Mouse (Mus musculus): ENCODE data around the gene Ublcp1. TPM values are rescaled to one million over a fixed set of nuclear protein-coding genes. Genes with fewer than 3 reads are reported as not detected.
A peak's percentile ranks its signal among the peaks of the same experiment; 100 is the strongest.

Ublcp1 gene
- 10 to 100 TPM; 36.4 to 42.3 TPM for total RNA-seq (2021)
- long read RNA-seq, experiment 1, transcript Ublcp1-201 (11 exons, 2,088 nt) = major isoform, 56 of 70 reads
- long read RNA-seq, experiment 1, partial matches to known transcripts = 5 of 70 reads
- long read RNA-seq, experiment 1, other reads (novel, unspliced or antisense) = 9 of 70 reads
- long read RNA-seq, experiment 2, transcript Ublcp1-201 (11 exons, 2,088 nt) = major isoform, 46 of 60 reads
- long read RNA-seq, experiment 2, partial matches to known transcripts = 2 of 60 reads
- long read RNA-seq, experiment 2, other reads (novel, unspliced or antisense) = 10 of 60 reads

DNA sequence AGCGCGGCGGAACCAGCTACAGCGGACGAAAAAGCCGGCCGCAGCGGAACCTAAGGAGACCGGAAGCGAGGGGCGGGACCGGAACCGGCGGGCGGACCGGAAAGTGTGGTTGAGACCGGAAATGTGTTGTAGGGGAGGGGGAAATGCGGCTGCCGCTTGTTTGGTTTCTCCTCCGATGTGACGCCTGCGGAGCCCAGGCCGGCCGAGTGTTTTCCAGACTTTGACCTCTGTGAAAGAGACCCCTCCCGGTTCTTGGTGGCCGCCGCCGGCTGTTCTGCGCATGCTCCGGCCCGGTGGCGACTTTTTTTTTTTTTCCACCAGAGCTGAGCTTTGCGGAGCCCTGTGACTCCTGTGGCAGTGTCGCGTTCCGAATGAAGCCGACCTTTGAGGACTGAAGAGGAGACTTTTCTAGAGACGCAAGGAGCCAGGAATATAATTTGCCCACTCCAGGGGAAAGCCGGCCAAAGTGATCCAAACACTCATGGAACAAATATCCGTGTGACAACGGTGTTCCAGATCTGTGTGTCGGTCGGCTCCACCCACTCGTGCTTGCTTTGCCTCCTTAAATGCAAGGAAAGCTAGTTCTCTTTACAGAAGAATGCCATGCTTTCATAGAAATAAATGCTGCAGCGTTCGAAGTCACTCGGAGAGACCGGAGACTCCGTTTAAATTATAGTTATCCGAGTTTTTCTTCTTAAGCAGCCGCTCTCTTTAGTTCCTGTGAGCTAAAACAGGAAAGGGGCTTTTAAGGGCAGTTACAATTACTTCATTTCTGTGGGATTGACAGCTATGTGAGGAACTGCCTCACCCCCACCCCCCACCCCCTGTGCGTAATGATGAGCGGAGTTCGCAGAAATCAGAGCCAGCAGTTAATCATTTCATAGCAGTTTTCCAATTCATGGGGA lies at the start of gene Ublcp1:
Gene Ublcp1 (minus strand): TSS at position 67 of the 905 bp plus-strand sequence.
- intact Hi-C loops (cut with DNase I) = loop anchor here (2.0 kb wide), 1 partner anchor 48 kb away; the partner anchor contains the start of gene Rnf145

DNA sequence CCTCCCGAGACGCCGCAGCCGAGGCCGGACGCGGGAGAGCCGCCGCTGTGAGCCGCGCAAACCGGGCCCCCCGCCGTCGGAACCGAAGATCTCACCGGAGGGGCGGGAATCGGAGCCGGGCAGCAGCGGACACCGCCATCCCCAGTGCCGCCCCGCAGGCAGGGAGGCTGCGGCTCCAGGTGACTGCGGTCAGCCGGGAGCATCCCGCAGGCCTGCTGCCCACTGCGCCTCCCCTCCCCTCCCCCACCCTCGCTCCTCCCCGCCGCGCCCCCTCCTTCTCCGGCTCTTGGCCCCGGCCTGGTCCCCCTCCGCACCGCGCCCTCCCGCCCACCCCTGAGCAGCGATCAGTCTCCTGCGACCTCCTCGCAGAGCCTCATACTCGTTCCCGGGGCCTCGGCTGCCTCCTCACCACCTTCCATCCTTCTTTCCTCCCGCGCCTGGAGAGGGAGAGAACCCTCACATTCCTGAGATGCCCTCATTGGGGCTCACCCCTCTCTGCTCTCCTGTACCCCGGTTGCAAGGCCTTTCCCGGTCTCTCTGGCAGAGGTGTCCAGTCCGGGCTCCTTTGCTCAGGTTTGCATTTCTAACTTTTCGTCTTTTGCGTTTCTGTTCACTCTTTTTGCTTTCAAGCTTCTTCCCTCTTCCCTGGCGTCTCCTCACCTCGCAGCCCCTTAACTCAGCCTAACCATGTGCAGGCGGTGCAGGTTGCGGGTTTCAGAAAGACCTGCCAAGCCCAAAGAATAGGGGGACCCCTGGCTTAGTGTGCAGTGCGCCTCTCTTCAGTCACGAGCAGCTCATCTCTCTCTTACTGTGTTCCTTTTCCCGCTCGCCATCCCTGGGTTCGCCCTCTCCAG lies 49.0 kb upstream of the Ublcp1 start:
- peak in 1 of 2 experiments; percentile 35 for DNase-seq (ENCODE audit: low spot score in 2 of 2)
- intact Hi-C loops (cut with DNase I) = loop anchor here (2.0 kb wide), 1 partner anchor 49 kb away; the partner anchor contains the start of gene Ublcp1

More for the DNA sequence above, at the start of gene Ublcp1:
- DNase-seq (ENCODE audit: low spot score in 2 of 2) = peak; percentile 94

DNA sequence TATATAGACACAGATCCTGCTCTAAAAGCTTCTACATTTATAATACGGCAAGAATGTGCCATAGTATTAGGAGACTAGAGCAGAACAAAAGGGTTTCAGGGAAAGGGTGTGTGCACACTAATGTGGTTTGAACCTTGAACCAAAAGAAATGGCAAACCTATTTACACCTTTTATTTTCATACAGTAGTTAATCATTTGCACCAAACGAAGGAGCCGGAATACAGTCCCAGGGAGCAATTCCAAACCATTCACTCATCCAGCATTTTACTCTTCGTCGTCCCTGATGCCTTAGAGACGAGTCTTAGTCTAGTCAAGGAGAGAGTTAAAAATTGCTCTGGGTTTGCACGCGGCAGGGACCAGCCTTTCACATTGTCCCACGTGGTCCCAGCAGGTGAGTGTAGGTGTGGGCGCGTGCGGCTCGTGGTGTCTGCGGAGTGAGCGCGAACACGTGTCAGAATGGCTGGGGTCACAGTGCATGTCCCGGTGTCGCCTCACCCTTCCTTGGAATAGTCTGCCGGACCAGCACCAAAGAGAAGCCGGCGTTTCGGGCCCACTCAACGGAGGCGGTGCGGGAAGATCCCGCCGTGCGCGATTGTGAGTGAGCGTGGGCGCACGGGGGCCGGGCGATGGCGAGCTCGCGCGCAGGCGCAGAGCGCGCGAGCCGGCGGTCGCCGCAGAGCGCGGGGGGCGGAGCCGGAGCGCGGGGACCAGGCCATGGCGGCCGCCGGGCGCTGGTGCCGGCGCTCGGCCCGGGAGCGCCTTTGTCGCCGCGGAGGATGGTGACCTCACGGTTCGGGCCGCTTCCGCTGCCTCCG lies 48.2 kb upstream of the Ublcp1 start, which contains the start of gene Rnf145:
Gene Rnf145 (plus strand): TSS at position 684 of the 815 bp plus-strand sequence.
- intact Hi-C loops (cut with DNase I) = loop anchor here (2.0 kb wide), 1 partner anchor 48 kb away; the partner anchor contains the start of gene Ublcp1
- DNase-seq (ENCODE audit: low spot score in 2 of 2) = peak; percentile 78 to 87

DNA sequence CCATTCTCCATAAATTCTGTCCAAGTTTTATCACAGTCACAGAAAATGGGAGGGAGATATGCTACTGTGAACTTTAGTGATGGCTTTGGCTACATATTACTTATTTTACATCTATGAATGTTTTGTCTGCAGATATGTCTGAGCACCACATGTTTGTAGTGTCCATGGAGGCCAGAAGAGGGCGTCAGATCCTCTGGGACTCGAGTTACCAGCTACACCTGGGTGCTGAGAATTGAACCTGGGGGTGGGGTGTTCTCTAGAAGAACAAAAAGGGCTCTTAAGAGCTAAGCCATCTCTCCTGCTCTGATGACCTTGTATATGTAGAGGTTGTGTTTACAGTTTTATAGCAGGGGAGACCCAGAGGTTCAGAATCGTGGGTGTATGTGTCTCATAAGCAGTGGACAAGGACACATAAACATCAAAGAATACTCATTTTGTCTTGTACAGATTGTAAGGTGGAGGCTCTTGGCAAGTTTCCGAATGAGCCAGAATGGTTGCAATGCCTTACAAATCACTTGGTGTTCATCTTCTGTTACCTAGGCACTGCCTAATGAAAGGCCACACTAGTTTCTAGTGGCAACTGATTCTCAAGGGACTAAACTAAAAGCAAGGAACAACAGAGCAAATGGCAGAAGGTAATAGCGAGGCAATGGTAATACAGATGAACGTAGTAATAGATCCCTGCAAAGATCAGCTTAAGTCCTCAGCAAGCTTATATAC lies 47.4 kb upstream of the Ublcp1 start:
- no peak for DNase-seq (ENCODE audit: low spot score in 2 of 2)
- intact Hi-C loops (cut with DNase I) = loop anchor here (2.0 kb wide), 1 partner anchor 47 kb away; the partner anchor contains the start of gene Ublcp1

DNA sequence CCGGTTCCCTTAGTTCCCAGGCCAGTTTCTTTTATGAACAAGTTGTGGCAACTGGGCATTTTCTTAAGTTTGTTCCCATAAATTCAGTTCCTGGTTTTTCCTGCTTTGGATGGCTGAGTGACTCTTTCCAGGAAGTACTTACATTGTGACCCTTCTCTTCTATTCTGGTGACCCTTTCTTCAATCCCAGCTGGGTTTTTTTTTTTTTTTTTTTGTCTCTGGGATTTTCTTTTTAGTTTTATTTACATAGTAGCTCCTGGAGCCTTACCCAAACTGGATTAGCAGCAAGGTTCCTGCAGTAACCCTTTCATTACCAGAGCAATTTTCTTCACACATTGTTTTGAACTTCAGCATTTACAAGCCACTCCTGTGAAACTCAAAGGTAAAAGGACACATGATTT lies 46.1 kb upstream of the Ublcp1 start:
- intact Hi-C loops (cut with DNase I) = no loop called here
- DNase-seq (ENCODE audit: low spot score in 2 of 2) = no peak

DNA sequence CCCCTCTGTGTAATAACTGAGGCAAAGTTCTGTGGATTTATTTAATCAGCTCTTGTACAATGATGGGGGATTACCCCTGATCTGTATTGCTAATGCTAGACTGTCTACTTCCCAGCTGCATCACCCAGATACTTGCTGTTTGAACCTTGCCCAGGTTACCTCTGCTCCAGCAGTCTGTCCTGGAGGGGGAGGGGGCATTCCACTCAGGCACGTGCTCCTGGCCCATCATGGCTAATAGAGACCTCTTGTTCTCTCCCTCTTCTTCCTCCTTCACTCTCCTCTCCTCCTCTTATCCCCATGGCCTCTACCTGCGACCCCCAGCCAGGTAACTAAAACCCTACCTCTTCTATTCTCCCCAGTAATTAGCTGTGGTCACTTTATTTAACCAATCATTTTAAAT lies 44.4 kb upstream of the Ublcp1 start:
- intact Hi-C loops (cut with DNase I) = no loop called here
- DNase-seq (ENCODE audit: low spot score in 2 of 2) = no peak

DNA sequence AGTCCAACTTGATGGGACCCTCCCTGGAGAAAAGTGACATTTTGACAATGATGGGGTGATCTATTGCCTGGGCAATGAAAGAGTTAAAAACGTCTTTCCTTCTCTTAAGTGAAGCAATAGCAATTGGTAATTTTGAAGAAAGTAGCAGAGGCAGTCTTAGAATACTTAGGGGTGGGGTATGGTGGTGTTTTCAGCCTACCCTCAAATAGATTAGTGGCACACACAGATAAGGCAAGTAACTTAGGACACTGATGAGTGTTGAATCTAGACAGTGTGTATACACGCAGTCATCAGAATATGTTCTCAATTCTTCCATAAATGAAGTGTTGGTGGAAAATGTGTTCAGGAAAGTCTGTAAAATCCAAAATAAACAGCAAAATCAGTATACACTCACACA lies 42.7 kb upstream of the Ublcp1 start:
- intact Hi-C loops (cut with DNase I) = no loop called here

DNA sequence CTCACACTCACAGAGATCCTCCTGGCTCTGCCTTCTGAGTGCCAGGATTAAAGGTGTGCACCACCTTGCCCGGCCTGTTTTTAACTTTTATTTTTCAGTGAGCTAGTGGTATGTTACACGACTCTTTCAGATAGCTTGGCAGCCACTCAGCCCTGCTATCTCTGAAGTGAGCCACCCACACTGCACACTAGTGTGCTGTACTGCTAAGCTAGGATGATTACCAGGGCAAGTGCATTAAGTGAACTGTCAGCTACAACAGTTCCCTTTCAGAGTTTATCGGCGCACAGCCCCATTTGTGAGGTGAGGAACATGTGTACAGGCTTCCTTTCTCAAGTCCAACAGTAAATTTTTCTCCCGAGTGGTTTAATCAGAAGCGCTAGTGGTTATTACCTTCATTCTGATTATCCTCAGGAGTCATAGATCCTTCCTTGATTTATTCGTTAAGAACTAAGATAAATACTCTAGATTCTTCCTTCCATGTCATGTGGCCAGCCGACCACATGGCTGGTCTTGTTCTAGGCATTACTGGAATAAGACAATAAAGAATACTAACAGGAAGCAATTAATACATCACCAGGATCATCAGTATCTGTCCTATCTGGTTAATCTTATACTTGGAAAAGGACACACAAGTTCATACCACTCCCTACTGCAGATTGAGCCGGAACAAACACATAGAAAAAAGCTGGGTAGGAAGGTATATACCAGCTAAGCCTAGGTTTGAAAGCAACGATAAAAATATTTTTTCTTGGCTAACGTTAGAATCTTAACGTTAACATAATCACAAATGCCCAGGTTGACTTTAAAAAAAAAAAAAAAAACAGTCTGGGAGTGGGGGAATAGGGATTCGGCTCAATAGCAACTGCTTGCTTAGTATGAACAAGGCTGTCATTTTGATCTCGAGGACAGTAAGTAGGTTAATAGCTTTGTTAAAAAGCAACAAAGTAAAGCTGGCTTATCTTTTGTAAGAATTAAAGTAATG lies 42.0 kb upstream of the Ublcp1 start:
- no peak for DNase-seq (ENCODE audit: low spot score in 2 of 2)
- intact Hi-C loops (cut with DNase I) = no loop called here

More for the DNA sequence above, 42.7 kb upstream of the Ublcp1 start:
- DNase-seq (ENCODE audit: low spot score in 2 of 2) = no peak

DNA sequence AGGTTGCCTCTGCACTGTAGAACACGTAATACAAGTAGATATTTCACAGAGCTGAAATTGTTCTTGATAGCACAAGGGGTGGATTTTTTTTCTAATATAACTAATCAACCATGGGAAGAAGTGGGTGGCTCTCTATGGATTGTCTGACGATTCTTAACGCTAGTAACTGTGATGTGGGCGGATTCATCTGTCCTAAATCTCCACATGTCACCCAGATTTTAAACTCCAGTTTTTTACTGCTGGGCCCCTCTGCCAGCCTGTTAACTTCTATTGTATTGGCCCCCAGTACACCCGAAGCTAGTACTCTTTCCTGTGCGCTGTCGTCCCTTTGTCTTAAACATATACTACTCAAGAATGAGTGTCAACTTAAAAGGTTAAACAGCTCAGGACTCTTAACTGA lies 40.1 kb upstream of the Ublcp1 start:
- no peak for DNase-seq (ENCODE audit: low spot score in 2 of 2)

DNA sequence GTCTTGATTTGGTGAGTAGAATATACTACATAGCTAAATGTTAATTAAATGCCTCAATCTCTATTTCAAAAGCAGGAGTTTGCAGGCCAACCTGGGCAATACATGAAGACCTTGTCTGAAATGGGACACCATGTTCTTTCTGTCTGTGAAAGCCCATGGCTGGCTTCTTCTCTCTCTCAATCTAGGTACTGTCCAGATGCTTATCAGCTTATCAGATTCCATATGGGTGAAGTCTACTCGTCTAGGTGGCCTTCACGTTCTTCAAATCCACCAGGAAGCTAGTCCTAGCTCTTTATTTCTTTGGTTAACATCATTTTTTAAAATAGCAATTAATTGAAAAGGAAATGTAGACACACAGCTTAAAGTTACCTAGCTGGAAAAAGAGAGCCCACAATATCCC lies 39.6 kb upstream of the Ublcp1 start:
- DNase-seq (ENCODE audit: low spot score in 2 of 2) = no peak
- intact Hi-C loops (cut with DNase I) = no loop called here

More for the DNA sequence above, 40.1 kb upstream of the Ublcp1 start:
- intact Hi-C loops (cut with DNase I) = no loop called here

DNA sequence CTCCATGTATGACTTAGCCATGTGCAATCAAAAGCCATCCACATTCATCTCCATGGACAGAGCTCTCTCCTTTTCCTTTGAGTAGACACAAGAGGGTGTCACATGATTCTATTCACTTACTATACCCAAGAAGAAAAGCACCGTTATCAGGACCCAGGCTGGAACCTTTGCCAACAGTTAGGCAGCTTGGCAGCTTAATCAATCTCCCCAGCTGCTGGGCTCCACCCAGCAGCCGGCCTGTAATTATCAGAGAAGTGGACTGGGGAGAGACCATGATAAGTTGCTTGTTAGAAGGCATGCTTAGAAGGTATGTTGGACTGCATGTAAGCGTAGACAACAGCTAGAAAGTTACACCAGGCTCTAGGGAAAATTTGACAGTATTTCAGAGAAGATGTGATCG lies 38.6 kb upstream of the Ublcp1 start:
- intact Hi-C loops (cut with DNase I) = no loop called here
- DNase-seq (ENCODE audit: low spot score in 2 of 2) = no peak

DNA sequence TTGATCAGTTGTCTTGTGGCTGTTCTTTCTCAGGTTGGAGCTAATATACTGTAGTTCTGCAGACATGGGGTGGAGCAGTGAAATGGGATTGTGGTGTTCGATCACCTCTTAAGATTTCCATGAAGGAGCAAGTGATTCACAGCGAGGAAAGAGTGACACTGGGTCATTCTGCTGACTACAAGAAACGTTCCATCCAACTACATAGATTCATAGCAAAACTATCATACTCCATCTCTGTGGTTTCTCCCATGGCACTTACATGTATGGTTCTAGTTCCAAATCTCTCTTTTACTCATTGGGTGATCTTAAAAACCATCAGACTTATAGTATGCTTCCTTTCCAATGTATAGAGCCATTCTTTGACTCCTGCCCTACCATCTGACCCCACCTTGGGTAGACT lies 34.5 kb upstream of the Ublcp1 start:
- DNase-seq (ENCODE audit: low spot score in 2 of 2) = no peak
- intact Hi-C loops (cut with DNase I) = no loop called here

DNA sequence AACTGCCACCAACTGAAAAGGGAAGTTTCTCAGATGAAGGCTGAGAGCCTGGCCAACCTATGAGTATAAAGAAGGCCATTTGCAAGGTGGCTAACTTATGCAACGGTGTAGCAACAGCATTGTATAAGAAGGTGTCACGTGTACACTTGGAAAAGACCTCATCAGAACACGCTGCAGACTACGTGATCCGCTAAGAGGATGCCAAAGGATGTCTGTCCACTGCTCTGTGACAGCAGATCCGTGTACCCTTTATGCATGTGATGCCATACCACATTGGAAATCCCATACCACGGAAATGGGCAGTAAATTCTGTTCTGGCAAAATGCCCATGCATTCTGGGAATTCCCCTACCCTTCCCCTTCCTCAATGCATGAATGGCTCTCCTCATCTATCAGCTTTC lies 33.8 kb upstream of the Ublcp1 start:
- no peak for DNase-seq (ENCODE audit: low spot score in 2 of 2)
- intact Hi-C loops (cut with DNase I) = no loop called here

DNA sequence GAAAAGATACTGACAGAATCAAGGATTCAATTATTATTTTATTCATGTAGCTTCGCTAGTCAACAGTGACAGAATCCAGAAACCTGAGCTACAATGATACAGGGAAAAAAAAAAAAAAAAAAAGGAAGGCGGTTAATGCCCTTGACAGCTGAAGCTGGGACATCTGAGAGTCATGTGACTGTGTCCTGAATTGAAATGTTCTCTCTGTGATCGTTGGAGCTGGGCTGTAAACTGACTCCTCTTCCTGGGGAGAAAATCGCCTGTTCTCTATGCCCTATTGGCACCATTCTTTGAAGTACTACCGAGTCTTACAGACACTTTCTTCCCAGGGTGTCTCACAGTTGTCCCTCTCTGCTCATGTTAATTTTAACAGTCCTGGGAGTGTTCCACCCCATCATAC lies 32.6 kb upstream of the Ublcp1 start:
- intact Hi-C loops (cut with DNase I) = no loop called here
- no peak for DNase-seq (ENCODE audit: low spot score in 2 of 2)

DNA sequence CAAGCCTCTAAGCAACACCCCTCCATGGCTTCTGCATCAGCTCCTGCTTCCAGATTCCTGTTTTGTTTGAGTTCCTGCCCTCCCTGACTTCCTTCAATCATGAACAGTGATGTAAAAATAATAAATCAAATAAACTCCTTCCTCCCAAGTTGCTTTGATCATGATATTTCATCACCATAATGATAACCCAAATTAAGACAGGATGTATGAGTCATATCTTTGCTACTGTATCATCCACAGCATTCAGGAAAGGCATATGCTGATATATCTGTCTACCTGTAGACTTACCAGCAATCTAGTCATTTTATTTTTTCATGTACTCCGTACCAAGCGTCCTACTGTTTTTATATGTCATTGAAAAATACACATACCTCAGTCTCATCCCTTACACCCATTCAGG lies 31.2 kb upstream of the Ublcp1 start:
- intact Hi-C loops (cut with DNase I) = no loop called here
- no peak for DNase-seq (ENCODE audit: low spot score in 2 of 2)

DNA sequence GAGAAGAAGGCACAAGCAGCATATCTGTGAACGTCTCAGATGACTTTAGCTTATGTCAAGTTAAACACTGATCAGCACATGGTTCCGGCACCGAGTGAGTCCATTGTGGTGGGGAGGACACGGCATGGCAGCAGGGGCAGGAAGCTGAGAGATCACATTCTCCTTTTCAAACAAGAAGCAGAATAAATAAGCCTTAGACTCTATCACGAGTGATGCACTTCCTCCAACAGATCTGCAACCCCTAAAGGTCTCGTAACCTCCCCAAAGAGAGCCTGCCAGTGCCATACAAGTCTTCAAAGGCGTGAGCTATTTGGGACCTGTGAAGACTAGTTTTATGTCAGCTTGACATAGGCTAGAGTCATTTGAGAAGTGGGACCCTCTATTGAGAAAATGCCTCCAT lies 30.7 kb upstream of the Ublcp1 start:
- no peak for DNase-seq (ENCODE audit: low spot score in 2 of 2)
- intact Hi-C loops (cut with DNase I) = no loop called here
